Mouse (Mus musculus) MEL-GATA-1-ER (cell line): ENCODE measurements at regions not wholly inside any gene's neighbourhood (a gene's known extent, or its start where the extent isn't known, plus 50 kb on each side); places are given as distances from the start of the nearest gene placed in this dataset.
"Not testable (repeated sequence)": the region's sequence is repeated elsewhere in the genome, so short reads cannot be mapped to it uniquely, and the experiment has no call there.

ENCODE experiments used
- DNase-seq: peaks from one replicate; pipeline ENCODE4 v3.0.0-alpha.2; 2012; ENCODE audit warnings: low read depth; ENCODE audit errors: extremely low read depth

GRCm38 (mm10) chr17:16926200-16926599 is 137.7 kb upstream of the Zfp960 start:
- no peak for DNase-seq

GRCm38 (mm10) chr17:16951092-16952016 is 112.6 kb upstream of the Zfp960 start:
- DNase-seq = peak; percentile 96

DNA sequence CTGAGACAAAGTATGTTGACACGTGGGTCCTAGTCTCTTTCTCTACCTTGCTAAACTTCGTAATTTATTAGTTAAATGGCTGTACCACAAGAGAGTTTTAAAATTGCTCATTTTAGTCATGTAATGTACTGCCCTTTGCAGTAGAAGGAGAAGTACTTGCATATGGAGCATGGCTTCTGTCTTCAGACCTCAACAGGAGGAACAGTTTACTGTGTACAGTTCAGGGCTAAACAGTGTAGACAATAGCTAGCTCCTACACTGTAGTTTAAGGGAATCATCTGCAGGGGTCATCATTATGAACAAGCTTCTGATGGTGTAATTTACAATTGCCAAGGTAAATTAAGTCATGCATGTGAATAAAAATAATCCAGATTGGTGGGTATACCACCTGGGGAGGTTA is 111.8 kb upstream of the Zfp960 start:
- DNase-seq = peak; percentile 12

GRCm38 (mm10) chr17:16997241-16997640 is 66.7 kb upstream of the Zfp960 start:
- DNase-seq = not testable (repeated sequence)

DNA sequence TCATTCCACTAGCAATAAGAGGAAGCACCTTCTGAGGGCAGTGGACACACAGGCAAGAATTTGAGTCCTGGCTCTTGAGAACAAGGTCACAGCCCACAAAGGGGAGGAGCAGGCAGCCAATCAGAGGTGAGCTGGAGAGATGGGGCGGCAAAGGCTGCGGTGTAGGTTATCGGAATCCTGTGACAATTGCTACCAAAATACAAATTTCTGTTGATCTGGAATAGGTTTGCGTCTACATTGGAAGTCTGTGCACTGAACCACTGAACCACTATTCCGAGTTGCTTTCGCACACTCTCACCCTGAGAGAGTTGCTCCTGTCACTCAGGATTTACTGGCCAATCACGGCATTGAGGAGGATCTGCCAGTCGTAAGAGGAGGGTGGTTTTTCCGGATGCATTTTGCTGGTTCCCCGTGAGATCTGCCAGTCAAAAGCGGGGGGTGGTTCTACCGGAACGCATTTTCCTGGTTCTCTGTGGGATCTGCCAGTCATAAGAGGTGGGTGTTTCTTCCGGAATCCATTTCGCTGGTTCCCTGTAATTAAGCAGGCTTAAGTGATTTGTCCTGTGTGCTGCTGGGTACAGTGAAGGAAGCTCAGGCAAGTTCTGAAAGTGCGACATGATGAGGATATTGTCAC is 59.2 kb upstream of the Zfp960 start:
- peak; percentile 99 for DNase-seq

GRCm38 (mm10) chr17:17005267-17005666 is 58.6 kb upstream of the Zfp960 start:
- peak; percentile 55 for DNase-seq
